Comparison of ENCODE assay signal across 8 mouse cellular contexts in the genomic region with DNA sequence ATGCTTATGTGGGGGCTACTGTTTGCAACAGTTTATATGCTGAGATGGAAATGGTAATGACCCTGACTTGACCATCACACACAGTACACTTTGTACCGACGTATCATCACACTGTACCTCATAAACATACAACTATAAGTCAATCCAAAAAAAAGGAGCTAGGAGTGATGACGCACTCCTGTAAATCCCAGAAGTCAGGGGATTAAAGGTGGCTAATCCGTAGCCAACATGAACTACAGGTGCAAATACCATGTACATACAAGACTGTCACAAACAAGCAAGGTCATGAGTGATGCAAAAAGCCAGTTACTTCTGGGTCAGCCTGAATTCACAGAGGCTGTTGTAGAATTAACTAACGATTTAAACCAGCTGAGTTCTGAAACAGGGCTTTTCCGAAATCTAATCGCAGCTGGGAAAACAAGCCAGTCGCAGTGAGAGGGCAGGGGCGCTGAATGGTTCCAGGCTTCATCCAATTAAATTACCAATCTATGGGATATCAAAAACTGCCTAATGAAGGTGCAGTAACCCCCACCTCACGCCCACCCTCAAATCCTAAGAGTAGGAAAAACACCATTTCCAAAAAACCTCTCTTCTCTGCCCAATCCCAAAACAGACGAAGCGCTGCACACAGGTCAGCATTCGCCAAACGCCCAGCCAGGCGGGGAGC. TPM values are rescaled to one million over a fixed set of nuclear protein-coding genes. Genes with fewer than 3 reads are reported as not detected.
DNase-seq lines count a peak whose midpoint lies in the region; ATAC-seq and TF ChIP-seq lines count a peak whose summit lies in the region.

No protein-coding gene starts in this region.

- WGBS in heart, embryonic 12.5 days = 13% methylated on average over 15 of the region's 15 CpGs
- WGBS in embryonic facial prominence, embryonic 14.5 days = 10% methylated on average over 15 of the region's 15 CpGs
- 13% methylated on average over 15 of the region's 15 CpGs for WGBS in limb, embryonic 12.5 days

- H3K4me3 ChIP-seq in heart, embryonic 12.5 days = peak overlapping the region; percentile 69
- H3K4me3 ChIP-seq in E14TG2a.4 (replicated peaks; ENCODE audit: low read length) = peak overlapping the region; percentile 87
- peak overlapping the region; percentile 75 for H3K4me3 ChIP-seq in embryonic facial prominence, embryonic 14.5 days (ENCODE audit: low read depth, low read length)
- peak overlapping the region; percentile 76 for H3K4me3 ChIP-seq in limb, embryonic 12.5 days (replicated peaks)

- no peak for ATAC-seq in heart, embryonic 12.5 days (ENCODE audit: insufficient number of reproducible peaks, low FRiP score)
- ATAC-seq in embryonic facial prominence, embryonic 14.5 days (ENCODE audit: low read depth) = peak; percentile 17; the same call in 1 of the 2 replicates
- ATAC-seq in limb, embryonic 12.5 days (ENCODE audit: insufficient number of reproducible peaks, insufficient read depth, low FRiP score, low TSS enrichment, low read depth) = no peak

- peak overlapping the region; percentile 62 for H3K27ac ChIP-seq in heart, embryonic 12.5 days (ENCODE audit: poor library complexity, severe bottlenecking)
- H3K27ac ChIP-seq in embryonic facial prominence, embryonic 14.5 days (replicated peaks; ENCODE audit: low read depth, low read length) = peak overlapping the region; percentile 84
- peak overlapping the region; percentile 88 for H3K27ac ChIP-seq in limb, embryonic 12.5 days

- no peaks in the 10 kb centered on the region for H3K36me3 ChIP-seq in heart, embryonic 12.5 days
- no peaks in the 10 kb centered on the region for H3K36me3 ChIP-seq in E14TG2a.4 (ENCODE audit: insufficient read depth, low read length)
- H3K36me3 ChIP-seq in embryonic facial prominence, embryonic 14.5 days (ENCODE audit: control insufficient read depth, insufficient read depth, low read length) = no peaks in the 10 kb centered on the region
- no peaks in the 10 kb centered on the region for H3K36me3 ChIP-seq in limb, embryonic 12.5 days

- 0 out of 2 replicates have a peak, but pooled peaks cover 4% of the 10 kb centered on the region for H3K4me1 ChIP-seq in heart, embryonic 12.5 days (replicated peaks)
- H3K4me1 ChIP-seq in E14TG2a.4 (replicated peaks; ENCODE audit: low read depth, low read length) = peaks cover 12% of the 10 kb centered on the region
- H3K4me1 ChIP-seq in embryonic facial prominence, embryonic 14.5 days (ENCODE audit: control insufficient read depth, insufficient read depth, low read length) = peaks cover 3% of the 10 kb centered on the region; the same call in 1 of the 2 replicates
- H3K4me1 ChIP-seq in limb, embryonic 12.5 days (replicated peaks) = peaks cover 8% of the 10 kb centered on the region

- H3K9ac ChIP-seq in heart, embryonic 12.5 days = peak overlapping the region; percentile 77
- H3K9ac ChIP-seq in embryonic facial prominence, embryonic 14.5 days (ENCODE audit: low read depth, low read length) = peak overlapping the region; percentile 82
- peak overlapping the region; percentile 79 for H3K9ac ChIP-seq in limb, embryonic 12.5 days (replicated peaks)

- H3K27me3 ChIP-seq in heart, embryonic 12.5 days (replicated peaks) = no peaks in the 10 kb centered on the region
- no peaks in the 10 kb centered on the region for H3K27me3 ChIP-seq in E14TG2a.4 (ENCODE audit: insufficient read depth, low read length)
- H3K27me3 ChIP-seq in embryonic facial prominence, embryonic 14.5 days (replicated peaks; ENCODE audit: control insufficient read depth, insufficient read depth, low read length) = no peaks in the 10 kb centered on the region; the same call in 1 of the 2 replicates
- no peaks in the 10 kb centered on the region for H3K27me3 ChIP-seq in limb, embryonic 12.5 days

- peak overlapping the region; percentile 73 for H3K4me2 ChIP-seq in heart, embryonic 12.5 days
- peak overlapping the region; percentile 64 for H3K4me2 ChIP-seq in embryonic facial prominence, embryonic 14.5 days (ENCODE audit: low read depth, low read length)
- peak overlapping the region; percentile 62 for H3K4me2 ChIP-seq in limb, embryonic 12.5 days

- TF ChIP-seq CTCF in E14TG2a.4 (conservative IDR thresholded peaks at IDR 0.05; ENCODE audit: low read length) = no peak

- H3K9me3 ChIP-seq in heart, embryonic 12.5 days (replicated peaks) = no peaks in the 10 kb centered on the region
- no peaks in the 10 kb centered on the region for H3K9me3 ChIP-seq in E14TG2a.4 (ENCODE audit: low read length)
- H3K9me3 ChIP-seq in embryonic facial prominence, embryonic 14.5 days (ENCODE audit: control insufficient read depth, low read length) = no peaks in the 10 kb centered on the region
- H3K9me3 ChIP-seq in limb, embryonic 12.5 days = no peaks in the 10 kb centered on the region

- intact Hi-C loops in heart, postnatal 36 days (cut with DNase I) = loop anchor here (2.0 to 10.0 kb wide), 3 partner anchors 60 to 212 kb away; a partner anchor contains a TSS

- no peak for DNase-seq in heart, postnatal 36 days
- peak; percentile 10 for DNase-seq in embryonic facial prominence, embryonic 14.5 days (ENCODE audit: low spot score)
- DNase-seq in skeletal muscle tissue, adult 2 months (ENCODE audit: low read depth, low spot score) = peak; percentile 18
- no peak for DNase-seq in spleen, adult 12 weeks (ENCODE audit: low spot score)
- no peak for DNase-seq in gastrocnemius, postnatal 4 days (ENCODE audit: low spot score in 2 of 2)

RNA-seq across cellular contexts. Expression of a gene that starts 0.6 kb away (rescaled TPM):
- polyA plus RNA-seq in heart, embryonic 12.5 days (2016; fragmentation: Nextera tagmentation; extraction: Ambion mirVana) = 6.6 and 6.9 TPM in 2 replicates
- 1 to 10 TPM; 2.6 to 3.2 TPM for total RNA-seq in heart, postnatal 36 days (2021)
- 14.2 and 15.3 TPM in 2 replicates for polyA plus RNA-seq in embryonic facial prominence, embryonic 14.5 days (2014; fragmentation: Nextera tagmentation; extraction: Ambion mirVana)
- 17.2 TPM in 2 replicates for polyA plus RNA-seq in limb, embryonic 12.5 days (2016; fragmentation: Nextera tagmentation; extraction: Ambion mirVana)
- 1 to 10 TPM; 5.1 to 6.7 TPM for total RNA-seq in gastrocnemius, postnatal 4 days (2021)

Comparison
In these comparisons a context has a peak if more than half of its experiments do, and no peak if none do; other contexts are left out.
1. DNase-seq: peak in embryonic facial prominence, embryonic 14.5 days (single experiment) and skeletal muscle tissue, adult 2 months (single experiment); none in heart, postnatal 36 days (0 of 2), spleen, adult 12 weeks (single experiment) and gastrocnemius, postnatal 4 days (0 of 2).
2. Peak in every context shown above with its lines, with median percentiles within 50 percentile points of each other: H3K27ac ChIP-seq, H3K4me2 ChIP-seq, H3K4me3 ChIP-seq and H3K9ac ChIP-seq.